In the genomic region with DNA sequence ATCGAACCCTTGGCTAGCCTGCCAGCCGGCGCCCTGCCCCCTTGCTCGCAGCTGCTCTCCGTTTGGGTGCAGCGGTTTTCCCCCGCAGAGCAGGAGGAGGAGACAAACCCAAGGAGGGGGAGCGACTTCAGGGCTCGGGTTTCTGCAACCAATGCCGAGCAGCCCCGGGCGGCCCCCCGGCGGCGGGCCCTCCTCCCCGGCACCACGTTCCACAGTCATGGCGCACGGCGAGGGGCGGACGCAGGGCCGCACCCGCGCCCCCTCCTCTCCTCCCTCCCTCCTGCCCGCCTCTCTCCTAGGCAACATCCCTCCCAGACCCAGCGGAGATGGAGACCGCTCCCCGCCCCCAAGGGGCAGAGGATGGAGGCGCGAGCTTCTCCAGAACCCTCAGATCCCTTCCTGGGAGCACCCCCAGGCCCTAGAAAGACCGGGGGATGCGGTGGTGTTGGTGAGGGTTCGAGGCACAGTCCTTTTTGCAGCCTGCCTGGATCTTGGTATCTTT, we compare ENCODE assay signal across 8 mouse cellular contexts.
A peak's percentile ranks its signal among the peaks of the same experiment; 100 is the strongest.
DNase-seq lines count a peak whose midpoint lies in the region; ATAC-seq and TF ChIP-seq lines count a peak whose summit lies in the region.

No protein-coding gene starts in this region.

- peak overlapping the region; percentile 61 for H3K4me3 ChIP-seq in bone marrow, adult 2 months (replicated peaks; ENCODE audit: control insufficient read depth, low read depth, low read length)
- peak overlapping the region; percentile 77 for H3K4me3 ChIP-seq in forebrain, embryonic 10.5 days
- H3K4me3 ChIP-seq in heart, embryonic 15.5 days, result peak overlapping the region; percentile 67
- peak overlapping the region; percentile 63 for H3K4me3 ChIP-seq in liver, embryonic 13.5 days (replicated peaks)
- H3K4me3 ChIP-seq in stomach, embryonic 15.5 days (replicated peaks), result peak overlapping the region; percentile 56

- H3K4me2 ChIP-seq in heart, embryonic 15.5 days, result peak overlapping the region; percentile 95
- H3K4me2 ChIP-seq in liver, embryonic 13.5 days, result peak overlapping the region; percentile 79
- peak overlapping the region; percentile 79 for H3K4me2 ChIP-seq in stomach, embryonic 15.5 days

- peak overlapping the region; percentile 66 for H3K27ac ChIP-seq in bone marrow, adult 2 months (ENCODE audit: control insufficient read depth, insufficient read depth, low read depth, low read length, poor library complexity)
- H3K27ac ChIP-seq in forebrain, embryonic 10.5 days, result peak overlapping the region; percentile 98
- peak overlapping the region; percentile 96 for H3K27ac ChIP-seq in heart, embryonic 15.5 days
- peak overlapping the region; percentile 70 for H3K27ac ChIP-seq in liver, embryonic 13.5 days
- H3K27ac ChIP-seq in stomach, embryonic 15.5 days, result peak overlapping the region; percentile 97

- DNase-seq in A20 (ENCODE audit: low read depth, low spot score), result peak; percentile 96
- DNase-seq in forebrain, embryonic 10.5 days (ENCODE audit: extremely low spot score, low spot score), result peak; percentile 93
- DNase-seq in kidney, postnatal 14 days, result peak; percentile 95
- peak; percentile 58 for DNase-seq in liver, embryonic 13.5 days
- peak; percentile 71 to 72 for DNase-seq in natural killer cell, adult 2 months (ENCODE audit: low spot score in 2 of 2)

- peaks cover 17% of the 10 kb centered on the region for H3K27me3 ChIP-seq in forebrain, embryonic 10.5 days (ENCODE audit: poor library complexity, severe bottlenecking)
- H3K27me3 ChIP-seq in heart, embryonic 15.5 days, result no peaks in the 10 kb centered on the region
- H3K27me3 ChIP-seq in liver, embryonic 13.5 days, result peaks cover 55% of the 10 kb centered on the region
- H3K27me3 ChIP-seq in stomach, embryonic 15.5 days (replicated peaks), result no peaks in the 10 kb centered on the region

- H3K9me3 ChIP-seq in forebrain, embryonic 10.5 days, result no peaks in the 10 kb centered on the region
- no peaks in the 10 kb centered on the region for H3K9me3 ChIP-seq in heart, embryonic 15.5 days (replicated peaks)
- H3K9me3 ChIP-seq in liver, embryonic 13.5 days (replicated peaks), result no peaks in the 10 kb centered on the region
- no peaks in the 10 kb centered on the region for H3K9me3 ChIP-seq in stomach, embryonic 15.5 days

- 0 out of 2 replicates have a peak, but pooled peaks have one; percentile 32 for TF ChIP-seq POLR2A in bone marrow, adult 2 months (IDR thresholded peaks at IDR 0.05; ENCODE audit: borderline replicate concordance, control insufficient read depth, low read depth, low read length)

- no peaks in the 10 kb centered on the region; the same call in 1 of the 2 replicates for H3K4me1 ChIP-seq in bone marrow, adult 2 months (ENCODE audit: control insufficient read depth, insufficient read depth, low read length)
- peaks cover 52% of the 10 kb centered on the region for H3K4me1 ChIP-seq in forebrain, embryonic 10.5 days
- H3K4me1 ChIP-seq in heart, embryonic 15.5 days (replicated peaks), result peaks cover 39% of the 10 kb centered on the region
- peaks cover 33% of the 10 kb centered on the region for H3K4me1 ChIP-seq in liver, embryonic 13.5 days (replicated peaks)
- H3K4me1 ChIP-seq in stomach, embryonic 15.5 days, result peaks cover 27% of the 10 kb centered on the region

- no peak for TF ChIP-seq CTCF in bone marrow, adult 2 months (IDR thresholded peaks at IDR 0.05; ENCODE audit: control insufficient read depth, insufficient read depth, low read length)

- ATAC-seq in heart, embryonic 15.5 days (replicated peaks; ENCODE audit: insufficient number of reproducible peaks, insufficient read depth, low FRiP score, low read depth), result peak; percentile 92
- ATAC-seq in liver, embryonic 13.5 days (ENCODE audit: low read depth), result peak; percentile 79
- peak; percentile 91 for ATAC-seq in stomach, embryonic 15.5 days (ENCODE audit: insufficient read depth, low FRiP score, low read depth)

- peaks cover 3% of the 10 kb centered on the region; the same call in 1 of the 2 replicates for H3K36me3 ChIP-seq in forebrain, embryonic 10.5 days (replicated peaks)
- no peaks in the 10 kb centered on the region for H3K36me3 ChIP-seq in heart, embryonic 15.5 days
- H3K36me3 ChIP-seq in liver, embryonic 13.5 days, result no peaks in the 10 kb centered on the region
- no peaks in the 10 kb centered on the region for H3K36me3 ChIP-seq in stomach, embryonic 15.5 days

- H3K9ac ChIP-seq in heart, embryonic 15.5 days, result peak overlapping the region; percentile 80
- peak overlapping the region; percentile 55 for H3K9ac ChIP-seq in liver, embryonic 13.5 days
- H3K9ac ChIP-seq in stomach, embryonic 15.5 days, result peak overlapping the region; percentile 53

- WGBS in bone marrow, adult 2 months, result under 1% methylated on average over 32 of the region's 34 CpGs
- under 1% methylated on average over 27 of the region's 34 CpGs for WGBS in forebrain, embryonic 10.5 days
- under 1% methylated on average over 18 of the region's 34 CpGs for WGBS in heart, embryonic 15.5 days
- WGBS in liver, embryonic 13.5 days (ENCODE audit: insufficient replicate concordance), result under 1% methylated on average over 29 of the region's 34 CpGs
- WGBS in stomach, embryonic 15.5 days, result 2% methylated on average over 15 of the region's 34 CpGs

Comparison
In these comparisons a context has a peak if more than half of its experiments do, and no peak if none do; other contexts are left out.
1. Peak in every context shown above with its lines: DNase-seq, ATAC-seq, H3K4me3 ChIP-seq and H3K27ac ChIP-seq.